Mouse (Mus musculus) forebrain, embryonic 16.5 days (tissue): Measurements from ENCODE around the gene Det1. TPM values are rescaled to one million over a fixed set of nuclear protein-coding genes. Genes with fewer than 3 reads are reported as not detected.

Source experiments
- ATAC-seq: fragments of 200-750 bp; cut with Nextera tagmentation; 2 replicates; pipeline ENCODE4 v1.8.0; 2017; ENCODE audit warnings: mild to moderate bottlenecking, moderate library complexity
- H3K27ac ChIP-seq: fragments of 300-500 bp; sonication (generic); 2 replicates; pipeline ENCODE4 v1.5.1; 2014; ENCODE audit warnings: low read length, control low read depth
- H3K27me3 ChIP-seq: fragments of 300-500 bp; sonication (generic); replicated peaks from 2 replicates; pipeline ENCODE4 v1.6.1; 2014; ENCODE audit warnings: low read length; ENCODE audit not compliant: control insufficient read depth, insufficient read depth
- H3K36me3 ChIP-seq: fragments of 300-500 bp; sonication (generic); 2 replicates; pipeline ENCODE4 v1.6.1; 2014; ENCODE audit not compliant: control insufficient read depth, insufficient read depth
- H3K4me1 ChIP-seq: fragments of 300-500 bp; sonication (generic); replicated peaks from 2 replicates; pipeline ENCODE4 v1.6.1; 2014; ENCODE audit warnings: low read length; ENCODE audit not compliant: control insufficient read depth, insufficient read depth
- H3K4me2 ChIP-seq: fragments of 300-500 bp; sonication (generic); 2 replicates; pipeline ENCODE4 v1.6.1; 2014; ENCODE audit warnings: mild to moderate bottlenecking, low read length, control low read depth
- H3K4me3 ChIP-seq: fragments of 300-500 bp; sonication (generic); replicated peaks from 2 replicates; pipeline ENCODE4 v1.5.1; 2014; ENCODE audit warnings: mild to moderate bottlenecking, low read length, control low read depth
- H3K9ac ChIP-seq: fragments of 300-500 bp; sonication (generic); replicated peaks from 2 replicates; pipeline ENCODE4 v1.6.1; 2014; ENCODE audit warnings: low read depth, low read length, control low read depth
- H3K9me3 ChIP-seq: fragments of 300-500 bp; sonication (generic); 2 replicates; pipeline ENCODE4 v1.6.1; 2016; ENCODE audit warnings: low read length; ENCODE audit not compliant: control insufficient read depth
- WGBS: fragments of 180-500 bp; shearing (Covaris S2); extraction: QIAGEN DNeasy Blood & Tissue Kit; methylation state at CpG from one replicate; pipeline ENCODE4 v1.1.7; 2014; 5-methylcytosine and 5-hydroxymethylcytosine counted together
- polyA plus RNA-seq: library from polyadenylated mRNA; unstranded; fragments of >200 nt; fragmentation: Nextera tagmentation; extraction: Ambion mirVana; gene quantifications from 2 replicates; pipeline ENCODE4 v1.2.1, GENCODE M21; 2015

The Det1 gene
- polyA plus RNA-seq, 1 experiment from 2014 or later: 16.3 TPM

GRCm38 (mm10) chr7:78826682-78827385, 20.2 kb downstream of the Det1 start:
- H3K4me1 ChIP-seq: peaks cover 4% of the 10 kb centered on the region; the same call in 1 of the 2 replicates
- 60% methylated on average over 9 of the region's 9 CpGs for WGBS
- no peaks in the 10 kb centered on the region for H3K9me3 ChIP-seq
- H3K27me3 ChIP-seq: no peaks in the 10 kb centered on the region
- H3K36me3 ChIP-seq: peaks cover 8% of the 10 kb centered on the region; the same call in 1 of the 2 replicates
- peak; percentile 20; the same call in 1 of the 2 replicates for ATAC-seq
- H3K4me2 ChIP-seq: no peak overlapping the region
- H3K4me3 ChIP-seq: no peak overlapping the region
- no peak overlapping the region for H3K27ac ChIP-seq
- no peak overlapping the region for H3K9ac ChIP-seq

DNA sequence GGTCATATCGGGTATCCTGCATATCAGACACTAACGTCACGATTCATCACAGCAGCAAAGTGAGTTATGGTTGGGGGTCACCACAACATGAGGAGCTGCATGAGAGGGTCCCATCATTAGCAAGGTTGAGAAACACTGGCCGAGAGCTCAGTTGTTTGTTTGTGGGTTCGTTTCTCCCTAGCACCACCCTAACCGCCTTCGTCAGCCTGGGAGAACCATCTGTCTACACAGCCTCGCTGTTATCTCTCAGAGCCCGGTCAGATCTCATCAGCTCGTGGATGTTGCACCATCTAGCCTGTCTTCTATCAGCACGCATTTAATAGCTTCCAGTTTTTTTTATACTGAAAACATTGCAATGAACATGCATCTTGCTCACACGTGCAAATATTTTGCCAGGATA, 28.7 kb downstream of the Det1 start:
- ATAC-seq: no peak
- Histone ChIP-seq H3K27ac (no peak overlapping the region), H3K9ac (no peak overlapping the region), H3K27me3 (no peaks in the 10 kb centered on the region), H3K4me3 (no peak overlapping the region), H3K9me3 (no peaks in the 10 kb centered on the region), H3K4me2 (no peak overlapping the region), H3K4me1 (peaks cover 7% of the 10 kb centered on the region; the same call in 1 of the 2 replicates), H3K36me3 (no peaks in the 10 kb centered on the region; the same call in 1 of the 2 replicates)
- WGBS: 77% methylated on average over 12 of the region's 12 CpGs

DNA sequence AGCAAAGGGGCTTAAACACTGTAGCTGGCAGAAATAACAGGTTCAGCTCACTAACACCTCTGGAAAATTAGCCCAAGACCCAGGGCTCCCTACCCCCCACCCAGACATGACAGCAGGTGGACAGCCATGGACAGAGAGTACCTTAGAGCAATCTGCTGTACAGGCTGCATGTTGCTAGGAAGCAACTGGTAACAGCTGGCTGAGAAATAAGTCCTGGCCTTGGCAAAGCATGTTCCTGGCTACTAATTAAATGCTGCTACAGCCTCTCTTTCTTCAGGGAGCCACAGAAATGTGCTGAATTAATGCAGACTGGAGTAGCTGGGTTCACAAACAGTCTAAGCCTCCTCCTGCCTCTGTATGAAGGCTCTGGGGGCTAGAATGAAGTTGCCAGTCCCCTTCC, 32.3 kb downstream of the Det1 start:
- Histone ChIP-seq H3K9me3 (no peaks in the 10 kb centered on the region), H3K4me2 (no peak overlapping the region), H3K36me3 (no peaks in the 10 kb centered on the region), H3K4me1 (peaks cover 7% of the 10 kb centered on the region; the same call in 1 of the 2 replicates), H3K27me3 (no peaks in the 10 kb centered on the region), H3K9ac (no peak overlapping the region), H3K27ac (no peak overlapping the region), H3K4me3 (no peak overlapping the region)
- 0 out of 2 replicates have a peak, but pooled peaks have one; percentile 33 for ATAC-seq

GRCm38 (mm10) chr7:78813791-78814190, 33.3 kb downstream of the Det1 start:
- Histone ChIP-seq H3K4me1 (peaks cover 7% of the 10 kb centered on the region; the same call in 1 of the 2 replicates), H3K4me2 (no peak overlapping the region), H3K4me3 (no peak overlapping the region), H3K9ac (no peak overlapping the region), H3K27me3 (no peaks in the 10 kb centered on the region), H3K36me3 (no peaks in the 10 kb centered on the region), H3K9me3 (no peaks in the 10 kb centered on the region), H3K27ac (no peak overlapping the region)
- 80% methylated on average over 6 of the region's 6 CpGs for WGBS
- ATAC-seq: no peak

- H3K9me3 ChIP-seq: no peaks in the 10 kb centered on the region
- H3K4me2 ChIP-seq: no peak overlapping the region
- 91% methylated on average over 4 of the region's 4 CpGs for WGBS
- H3K27me3 ChIP-seq: no peaks in the 10 kb centered on the region
- no peaks in the 10 kb centered on the region for H3K36me3 ChIP-seq
- ATAC-seq: no peak
- H3K4me1 ChIP-seq: no peaks in the 10 kb centered on the region
- no peak overlapping the region for H3K27ac ChIP-seq
- H3K4me3 ChIP-seq: no peak overlapping the region
- H3K9ac ChIP-seq: no peak overlapping the region
Observed at GRCm38 (mm10) chr7:78807192-78807591, 39.9 kb downstream of the Det1 start.

DNA sequence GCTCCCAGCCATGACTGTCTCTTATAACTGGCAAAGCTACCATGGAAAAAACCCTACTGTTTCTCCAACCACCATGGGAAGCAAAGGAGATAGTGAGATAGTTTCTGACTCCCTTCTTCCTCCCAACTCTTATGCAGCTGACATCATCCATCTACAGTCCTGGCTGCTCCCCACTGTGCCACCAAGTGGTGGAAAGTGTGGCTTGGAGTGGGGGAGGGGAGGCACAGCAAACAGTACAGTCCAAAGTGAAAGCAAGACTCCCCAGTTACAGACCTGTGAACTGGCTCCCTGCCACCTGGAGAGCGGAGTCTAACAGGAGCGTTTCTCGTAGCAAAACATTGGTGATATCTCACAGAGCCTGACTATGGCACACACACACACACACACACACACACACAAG, 43.2 kb downstream of the Det1 start:
- Histone ChIP-seq H3K4me2 (no peak overlapping the region), H3K9ac (no peak overlapping the region), H3K9me3 (no peaks in the 10 kb centered on the region), H3K27me3 (no peaks in the 10 kb centered on the region), H3K36me3 (no peaks in the 10 kb centered on the region), H3K27ac (no peak overlapping the region), H3K4me1 (peaks cover 5% of the 10 kb centered on the region), H3K4me3 (no peak overlapping the region)
- ATAC-seq: no peak
- 77% methylated on average over 3 of the region's 3 CpGs for WGBS

DNA sequence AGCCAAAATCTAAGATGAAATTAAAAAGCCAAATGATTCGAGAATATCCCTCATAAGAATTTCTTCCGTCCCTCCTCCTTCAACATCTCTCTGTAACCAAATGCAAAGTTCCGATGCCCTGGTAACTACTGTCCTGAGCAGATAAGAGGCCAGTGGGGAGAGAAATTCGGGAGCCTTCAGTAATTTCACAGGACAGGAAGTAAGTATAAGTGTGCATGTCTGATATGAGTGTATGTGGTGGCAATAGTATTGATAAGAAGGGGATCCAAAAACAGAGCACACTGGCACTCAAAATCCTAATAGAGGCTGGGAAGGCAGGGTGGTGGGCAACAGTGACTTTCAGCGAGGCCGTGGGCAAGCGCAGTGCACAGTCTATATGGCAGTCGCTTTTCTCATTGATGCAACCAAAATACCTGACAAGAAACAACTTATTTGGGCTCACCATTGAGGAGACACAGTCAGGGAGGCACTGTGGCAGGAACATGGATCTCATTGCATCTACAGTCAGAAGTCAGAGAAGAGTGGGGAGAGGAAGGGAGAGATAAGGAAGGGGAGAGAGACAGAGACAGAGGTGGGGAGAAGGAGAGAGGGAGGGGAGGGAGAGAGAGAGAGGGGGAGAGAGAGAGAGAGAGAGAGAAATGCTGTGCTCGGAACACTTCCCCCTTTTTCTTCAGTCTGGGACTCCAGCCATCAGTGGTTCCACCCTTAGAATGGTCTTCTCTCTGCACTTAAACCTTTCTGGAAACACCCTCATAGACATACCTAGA, 47.1 kb downstream of the Det1 start:
- Histone ChIP-seq H3K4me1 (peaks cover 23% of the 10 kb centered on the region), H3K27ac (no peak overlapping the region), H3K9ac (no peak overlapping the region), H3K4me3 (no peak overlapping the region), H3K9me3 (no peaks in the 10 kb centered on the region), H3K4me2 (no peak overlapping the region), H3K27me3 (no peaks in the 10 kb centered on the region), H3K36me3 (no peaks in the 10 kb centered on the region)
- 73% methylated on average over 9 of the region's 9 CpGs for whole genome bisulfite sequencing
- ATAC-seq: no peak

- no peaks in the 10 kb centered on the region for H3K9me3 ChIP-seq
- H3K27me3 ChIP-seq: no peaks in the 10 kb centered on the region
- 0 out of 2 replicates have a peak overlapping the region, but pooled peaks have one; percentile 9 for H3K4me2 ChIP-seq
- H3K4me1 ChIP-seq: peaks cover 23% of the 10 kb centered on the region
- peak; percentile 85 for ATAC-seq
- H3K27ac ChIP-seq: peak overlapping the region; percentile 93
- no peak overlapping the region for H3K9ac ChIP-seq
- 0 out of 2 replicates have a peak, but pooled peaks cover under 1% of the 10 kb centered on the region for H3K36me3 ChIP-seq
- H3K4me3 ChIP-seq: no peak overlapping the region
- 31% methylated on average over 9 of the region's 9 CpGs for WGBS
Observed at GRCm38 (mm10) chr7:78797843-78798455, 49.1 kb downstream of the Det1 start.

DNA sequence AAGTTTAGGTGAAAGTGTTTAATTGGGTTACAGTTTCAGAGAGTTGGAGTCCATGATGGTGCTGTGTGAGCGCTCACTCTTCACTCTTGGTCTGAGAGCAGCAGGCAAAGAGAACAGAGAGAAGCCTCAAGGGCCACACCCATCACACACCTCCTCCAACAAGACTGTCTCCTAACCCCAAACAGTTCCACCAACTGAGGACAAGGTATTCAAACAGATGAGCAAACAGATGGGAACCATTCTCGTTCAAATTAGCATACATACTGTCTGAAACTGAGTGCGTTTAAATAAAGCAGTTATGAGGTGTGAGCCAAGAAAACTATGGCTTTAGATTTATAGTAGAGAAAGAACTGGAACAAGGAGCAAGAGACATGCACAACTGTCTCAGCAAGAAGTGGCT, 50.4 kb downstream of the Det1 start:
- no peaks in the 10 kb centered on the region for H3K9me3 ChIP-seq
- H3K4me1 ChIP-seq: peaks cover 23% of the 10 kb centered on the region
- H3K9ac ChIP-seq: no peak overlapping the region
- H3K4me3 ChIP-seq: no peak overlapping the region
- H3K27ac ChIP-seq: peak overlapping the region; percentile 93
- H3K36me3 ChIP-seq: 0 out of 2 replicates have a peak, but pooled peaks cover 4% of the 10 kb centered on the region
- ATAC-seq: no peak
- H3K4me2 ChIP-seq: no peak overlapping the region
- no peaks in the 10 kb centered on the region for H3K27me3 ChIP-seq
- 68% methylated on average over 3 of the region's 3 CpGs for WGBS
